Mouse (Mus musculus): ENCODE measurements at regions not wholly inside any gene's neighbourhood (a gene's known extent, or its start where the extent isn't known, plus 50 kb on each side); places are given as distances from the start of the nearest gene placed in this dataset.
A peak's percentile ranks its signal among the peaks of the same experiment; 100 is the strongest.

GRCm38 (mm10) chr1:132820136-132820535, 59.9 kb upstream of the Lrrn2 start:
- H3K4me3 ChIP-seq (ENCODE audit: low read depth, low read length) = no peak overlapping the region
- no peak overlapping the region for H3K9ac ChIP-seq (ENCODE audit: low read length)
- H3K27ac ChIP-seq (replicated peaks; ENCODE audit: low read depth, low read length) = no peak overlapping the region
- no peaks in the 10 kb centered on the region for H3K9me3 ChIP-seq (ENCODE audit: control insufficient read depth, low read length)
- DNase-seq (ENCODE audit: low spot score) = no peak
- no peaks in the 10 kb centered on the region for H3K27me3 ChIP-seq (ENCODE audit: control insufficient read depth, insufficient read depth, low read length)
- ATAC-seq (ENCODE audit: insufficient number of reproducible peaks, low FRiP score, low TSS enrichment, low read depth) = no peak
- H3K4me1 ChIP-seq (ENCODE audit: control insufficient read depth, insufficient read depth, low read length) = 0 out of 2 replicates have a peak, but pooled peaks cover 4% of the 10 kb centered on the region
- no peak overlapping the region for H3K4me2 ChIP-seq (ENCODE audit: low read depth, severe bottlenecking)
- H3K36me3 ChIP-seq (ENCODE audit: control insufficient read depth, insufficient read depth, low read length) = no peaks in the 10 kb centered on the region
- 41% methylated on average over 8 of the region's 8 CpGs for WGBS

DNA sequence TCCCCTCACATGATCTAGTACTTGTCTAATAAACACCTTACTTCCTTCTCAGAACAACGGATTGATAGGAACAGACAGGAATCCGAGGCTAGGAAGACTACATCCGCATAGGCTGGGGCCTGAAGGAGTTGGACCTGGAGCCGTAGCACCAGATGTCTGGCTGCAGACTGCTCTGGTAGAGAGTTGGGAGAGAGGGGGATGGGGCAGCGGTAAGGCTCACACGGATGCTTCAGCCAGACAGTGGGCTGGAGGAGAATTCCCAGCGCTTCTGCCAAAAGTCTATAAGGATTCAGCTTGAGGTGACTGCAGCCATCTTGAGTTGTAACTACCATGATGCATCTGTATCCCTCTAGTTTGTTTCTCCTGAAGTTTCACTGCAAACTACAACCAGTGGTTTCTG, 61.8 kb upstream of the Lrrn2 start:
- H3K4me1 ChIP-seq (ENCODE audit: control insufficient read depth, insufficient read depth, low read length) = 0 out of 2 replicates have a peak, but pooled peaks cover 4% of the 10 kb centered on the region
- no peak overlapping the region for H3K4me3 ChIP-seq (ENCODE audit: low read depth, low read length)
- no peak overlapping the region for H3K9ac ChIP-seq (ENCODE audit: low read length)
- ATAC-seq (ENCODE audit: insufficient number of reproducible peaks, low FRiP score, low TSS enrichment, low read depth) (no peak), DNase-seq (ENCODE audit: low spot score) (no peak)
- no peaks in the 10 kb centered on the region for H3K9me3 ChIP-seq (ENCODE audit: control insufficient read depth, low read length)
- H3K27me3 ChIP-seq (ENCODE audit: control insufficient read depth, insufficient read depth, low read length) = 0 out of 2 replicates have a peak, but pooled peaks cover 3% of the 10 kb centered on the region
- no peak overlapping the region for H3K4me2 ChIP-seq (ENCODE audit: low read depth, severe bottlenecking)
- 50% methylated on average over 7 of the region's 7 CpGs for WGBS
- no peak overlapping the region for H3K27ac ChIP-seq (replicated peaks; ENCODE audit: low read depth, low read length)
- no peaks in the 10 kb centered on the region for H3K36me3 ChIP-seq (ENCODE audit: control insufficient read depth, insufficient read depth, low read length)

- WGBS = 95% methylated on average over 2 of the region's 2 CpGs
- no peak for ATAC-seq (ENCODE audit: insufficient number of reproducible peaks, low FRiP score, low TSS enrichment, low read depth)
Observed at GRCm38 (mm10) chr1:132817366-132817765, 62.7 kb upstream of the Lrrn2 start.

DNA sequence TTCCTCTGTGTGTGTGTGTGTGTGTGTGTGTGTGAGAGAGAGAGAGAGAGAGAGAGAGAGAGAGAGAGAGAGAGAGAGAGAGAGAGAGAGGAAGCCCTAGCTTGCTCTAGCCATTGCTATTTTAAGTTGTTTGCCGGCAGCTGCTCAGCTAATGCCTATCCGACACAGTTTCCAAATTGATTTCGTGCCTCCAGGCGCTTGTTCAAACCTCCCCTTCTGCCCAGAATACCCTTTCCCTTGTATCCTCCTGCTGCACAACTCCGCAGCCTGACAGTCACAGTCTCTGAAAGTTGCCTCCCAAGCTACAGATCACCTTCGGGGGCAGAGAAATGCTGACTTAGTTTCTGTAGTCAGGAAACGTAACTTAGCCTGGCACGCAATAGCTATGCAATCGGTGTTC, 63.9 kb upstream of the Nfasc start:
- Histone ChIP-seq H3K4me3 (ENCODE audit: low read depth, low read length) (no peak overlapping the region), H3K9me3 (ENCODE audit: control insufficient read depth, low read length) (no peaks in the 10 kb centered on the region), H3K4me2 (ENCODE audit: low read depth, severe bottlenecking) (no peak overlapping the region), H3K4me1 (ENCODE audit: control insufficient read depth, insufficient read depth, low read length) (no peaks in the 10 kb centered on the region), H3K27ac (replicated peaks; ENCODE audit: low read depth, low read length) (no peak overlapping the region), H3K27me3 (ENCODE audit: control insufficient read depth, insufficient read depth, low read length) (no peaks in the 10 kb centered on the region), H3K36me3 (ENCODE audit: control insufficient read depth, insufficient read depth, low read length) (no peaks in the 10 kb centered on the region), H3K9ac (ENCODE audit: low read length) (no peak overlapping the region)
- ATAC-seq (ENCODE audit: insufficient number of reproducible peaks, low FRiP score, low TSS enrichment, low read depth) = no peak
- no peak for DNase-seq (ENCODE audit: low spot score)
- WGBS = 80% methylated on average over 9 of the region's 9 CpGs

More at GRCm38 (mm10) chr1:132817366-132817765, 62.7 kb upstream of the Lrrn2 start:
- H3K27me3 ChIP-seq (ENCODE audit: control insufficient read depth, insufficient read depth, low read length) = 0 out of 2 replicates have a peak, but pooled peaks cover 3% of the 10 kb centered on the region
- H3K4me3 ChIP-seq (ENCODE audit: low read depth, low read length) = no peak overlapping the region
- H3K9ac ChIP-seq (ENCODE audit: low read length) = no peak overlapping the region
- no peaks in the 10 kb centered on the region for H3K36me3 ChIP-seq (ENCODE audit: control insufficient read depth, insufficient read depth, low read length)
- no peaks in the 10 kb centered on the region for H3K9me3 ChIP-seq (ENCODE audit: control insufficient read depth, low read length)
- no peak overlapping the region for H3K27ac ChIP-seq (replicated peaks; ENCODE audit: low read depth, low read length)
- no peak overlapping the region for H3K4me2 ChIP-seq (ENCODE audit: low read depth, severe bottlenecking)
- DNase-seq (ENCODE audit: low spot score) = no peak
- 0 out of 2 replicates have a peak, but pooled peaks cover 4% of the 10 kb centered on the region for H3K4me1 ChIP-seq (ENCODE audit: control insufficient read depth, insufficient read depth, low read length)

DNA sequence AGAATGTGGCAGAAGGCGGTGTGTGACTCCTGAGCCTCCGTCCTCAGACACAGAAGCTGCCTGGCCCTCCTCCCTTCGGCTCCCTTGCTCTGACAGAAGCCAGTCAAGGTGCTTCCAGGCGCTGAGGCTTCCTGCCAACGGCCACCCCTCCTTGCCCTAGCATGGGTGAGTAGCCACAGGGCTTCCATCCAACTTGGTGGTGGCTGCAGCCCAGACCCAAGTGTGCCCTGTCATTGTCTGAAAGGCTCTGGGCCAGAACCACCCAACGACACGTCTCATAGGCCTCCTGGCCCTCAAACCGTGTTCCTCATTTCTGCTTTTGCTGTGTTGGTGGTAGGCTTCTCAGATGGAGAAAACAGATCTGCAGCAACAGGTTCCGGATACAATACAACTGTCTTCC, 62.2 kb upstream of the Nfasc start:
- H3K27ac ChIP-seq (replicated peaks; ENCODE audit: low read depth, low read length) = no peak overlapping the region
- ATAC-seq (ENCODE audit: insufficient number of reproducible peaks, low FRiP score, low TSS enrichment, low read depth) (no peak), DNase-seq (ENCODE audit: low spot score) (no peak)
- no peak overlapping the region for H3K9ac ChIP-seq (ENCODE audit: low read length)
- no peaks in the 10 kb centered on the region for H3K9me3 ChIP-seq (ENCODE audit: control insufficient read depth, low read length)
- peaks cover 6% of the 10 kb centered on the region; the same call in 1 of the 2 replicates for H3K27me3 ChIP-seq (ENCODE audit: control insufficient read depth, insufficient read depth, low read length)
- H3K4me1 ChIP-seq (ENCODE audit: control insufficient read depth, insufficient read depth, low read length) = no peaks in the 10 kb centered on the region
- 84% methylated on average over 9 of the region's 9 CpGs for WGBS
- H3K4me3 ChIP-seq (ENCODE audit: low read depth, low read length) = no peak overlapping the region
- H3K4me2 ChIP-seq (ENCODE audit: low read depth, severe bottlenecking) = no peak overlapping the region
- no peaks in the 10 kb centered on the region for H3K36me3 ChIP-seq (ENCODE audit: control insufficient read depth, insufficient read depth, low read length)

GRCm38 (mm10) chr1:132802380-132802779, 60.8 kb upstream of the Nfasc start:
- ATAC-seq (ENCODE audit: insufficient number of reproducible peaks, low FRiP score, low TSS enrichment, low read depth) = no peak

DNA sequence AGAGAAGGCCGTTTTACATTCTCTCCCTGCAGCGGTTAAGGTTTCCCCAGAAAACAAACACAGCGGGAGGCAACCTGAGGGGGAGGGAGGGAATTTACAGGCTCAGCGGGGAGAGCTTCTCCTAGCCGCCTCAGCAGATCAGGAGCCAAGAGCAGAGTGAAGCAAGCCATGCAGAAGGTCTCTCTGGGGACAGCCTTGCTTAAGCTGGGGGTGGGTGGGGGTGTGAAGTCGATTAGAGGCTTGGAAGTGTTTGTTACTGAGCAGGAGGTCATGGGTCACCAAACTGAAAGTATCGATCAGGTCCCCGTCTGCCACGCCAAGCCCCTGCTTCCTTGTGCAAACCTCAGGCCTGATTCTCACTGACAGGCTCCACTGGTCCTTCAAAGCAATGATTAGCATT, 58.7 kb upstream of the Nfasc start:
- Histone ChIP-seq H3K4me3 (ENCODE audit: low read depth, low read length) (no peak overlapping the region), H3K9ac (ENCODE audit: low read length) (no peak overlapping the region), H3K4me2 (ENCODE audit: low read depth, severe bottlenecking) (no peak overlapping the region), H3K9me3 (ENCODE audit: control insufficient read depth, low read length) (no peaks in the 10 kb centered on the region), H3K27me3 (ENCODE audit: control insufficient read depth, insufficient read depth, low read length) (peaks cover 6% of the 10 kb centered on the region; the same call in 1 of the 2 replicates), H3K36me3 (ENCODE audit: control insufficient read depth, insufficient read depth, low read length) (no peaks in the 10 kb centered on the region), H3K27ac (replicated peaks; ENCODE audit: low read depth, low read length) (no peak overlapping the region), H3K4me1 (ENCODE audit: control insufficient read depth, insufficient read depth, low read length) (no peaks in the 10 kb centered on the region)
- DNase-seq (ENCODE audit: low spot score) = no peak
- ATAC-seq (ENCODE audit: insufficient number of reproducible peaks, low FRiP score, low TSS enrichment, low read depth) = no peak
- 3% methylated on average over 9 of the region's 9 CpGs for WGBS

More at GRCm38 (mm10) chr1:132802380-132802779, 60.8 kb upstream of the Nfasc start:
- Histone ChIP-seq H3K27ac (replicated peaks; ENCODE audit: low read depth, low read length) (no peak overlapping the region), H3K9ac (ENCODE audit: low read length) (no peak overlapping the region), H3K36me3 (ENCODE audit: control insufficient read depth, insufficient read depth, low read length) (no peaks in the 10 kb centered on the region), H3K9me3 (ENCODE audit: control insufficient read depth, low read length) (no peaks in the 10 kb centered on the region), H3K27me3 (ENCODE audit: control insufficient read depth, insufficient read depth, low read length) (peaks cover 6% of the 10 kb centered on the region; the same call in 1 of the 2 replicates), H3K4me1 (ENCODE audit: control insufficient read depth, insufficient read depth, low read length) (no peaks in the 10 kb centered on the region), H3K4me3 (ENCODE audit: low read depth, low read length) (no peak overlapping the region), H3K4me2 (ENCODE audit: low read depth, severe bottlenecking) (no peak overlapping the region)
- no peak for DNase-seq (ENCODE audit: low spot score)
- 23% methylated on average over 4 of the region's 4 CpGs for WGBS

- no peak overlapping the region for H3K4me2 ChIP-seq (ENCODE audit: low read depth, severe bottlenecking)
- 2% methylated on average over 6 of the region's 6 CpGs for WGBS
- H3K4me3 ChIP-seq (ENCODE audit: low read depth, low read length) = no peak overlapping the region
- H3K36me3 ChIP-seq (ENCODE audit: control insufficient read depth, insufficient read depth, low read length) = no peaks in the 10 kb centered on the region
- peak; percentile 67 for DNase-seq (ENCODE audit: low spot score)
- H3K9ac ChIP-seq (ENCODE audit: low read length) = no peak overlapping the region
- H3K9me3 ChIP-seq (ENCODE audit: control insufficient read depth, low read length) = no peaks in the 10 kb centered on the region
- H3K27me3 ChIP-seq (ENCODE audit: control insufficient read depth, insufficient read depth, low read length) = peaks cover 6% of the 10 kb centered on the region; the same call in 1 of the 2 replicates
- H3K27ac ChIP-seq (replicated peaks; ENCODE audit: low read depth, low read length) = no peak overlapping the region
- no peak for ATAC-seq (ENCODE audit: insufficient number of reproducible peaks, low FRiP score, low TSS enrichment, low read depth)
- H3K4me1 ChIP-seq (ENCODE audit: control insufficient read depth, insufficient read depth, low read length) = no peaks in the 10 kb centered on the region
Observed at GRCm38 (mm10) chr1:132799258-132799657, 57.7 kb upstream of the Nfasc start.

DNA sequence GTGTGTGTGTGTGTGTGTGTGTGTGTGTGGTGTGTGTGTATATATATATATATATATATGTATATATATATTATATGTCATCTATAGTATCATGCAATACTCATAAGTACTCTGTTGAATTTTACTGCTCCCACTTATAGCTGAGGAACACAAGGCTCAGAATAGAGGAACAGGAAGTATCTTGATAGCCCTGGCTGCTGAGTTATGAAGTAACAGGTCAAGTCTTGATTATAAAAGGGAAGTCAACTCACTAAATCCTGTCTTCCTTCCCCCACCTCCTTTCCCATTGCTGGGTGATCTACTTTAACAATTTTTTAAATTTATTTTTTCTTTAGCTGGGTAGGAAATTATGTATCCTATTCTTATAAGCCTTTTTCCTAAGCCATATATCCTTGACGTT, 52.9 kb upstream of the Nfasc start:
- Histone ChIP-seq H3K36me3 (ENCODE audit: control insufficient read depth, insufficient read depth, low read length) (no peaks in the 10 kb centered on the region), H3K4me2 (ENCODE audit: low read depth, severe bottlenecking) (no peak overlapping the region), H3K27me3 (ENCODE audit: control insufficient read depth, insufficient read depth, low read length) (peaks cover 1% of the 10 kb centered on the region; the same call in 1 of the 2 replicates), H3K27ac (replicated peaks; ENCODE audit: low read depth, low read length) (no peak overlapping the region), H3K9me3 (ENCODE audit: control insufficient read depth, low read length) (no peaks in the 10 kb centered on the region), H3K4me1 (ENCODE audit: control insufficient read depth, insufficient read depth, low read length) (no peaks in the 10 kb centered on the region), H3K9ac (ENCODE audit: low read length) (no peak overlapping the region), H3K4me3 (ENCODE audit: low read depth, low read length) (no peak overlapping the region)
- DNase-seq (ENCODE audit: low spot score) = no peak
- no peak for ATAC-seq (ENCODE audit: insufficient number of reproducible peaks, low FRiP score, low TSS enrichment, low read depth)
- WGBS = 84% methylated on average over 1 of the region's 1 CpGs

All from limb, embryonic 11.5 days (tissue).